Mouse (Mus musculus): ENCODE measurements around the gene Cct3.
"Not testable (repeated sequence)": the region's sequence is repeated elsewhere in the genome, so short reads cannot be mapped to it uniquely, and the experiment has no call there.

- TF ChIP-seq CTCF (IDR thresholded peaks at IDR 0.05; ENCODE audit: borderline replicate concordance, extremely low read depth, insufficient read depth, insufficient read length); POLR2A (IDR thresholded peaks at IDR 0.05; ENCODE audit: borderline replicate concordance, extremely low read depth, insufficient read depth, insufficient read length, poor library complexity, severe bottlenecking): not testable (repeated sequence)
Measured at GRCm38 (mm10) chr3:88288133-88288713, 8.7 kb upstream of the Cct3 start.
